Comparison of ENCODE assay signal across 18 mouse cellular contexts in genomic region chr5:118967718-118968117, GRCm38 (mm10).
DNase-seq lines count a peak whose midpoint lies in the region; ATAC-seq and TF ChIP-seq lines count a peak whose summit lies in the region.
"Had no signal": no experiment of that assay in that cellular context is flagged by ENCODE, and none has a peak within 500 bp of the region (broad histone marks: within the 10 kb centered on the region; RNA-seq: fewer than 3 reads in every experiment).

No protein-coding gene starts in this region.

- TF ChIP-seq EP300 in stomach, postnatal 0 days (optimal IDR thresholded peaks at IDR 0.05), result no peak

- H3K9me3 ChIP-seq in heart, embryonic 10.5 days, result no peaks in the 10 kb centered on the region
- no peaks in the 10 kb centered on the region for H3K9me3 ChIP-seq in stomach, embryonic 14.5 days (ENCODE audit: control insufficient read depth, low read depth, low read length)
- no peaks in the 10 kb centered on the region for H3K9me3 ChIP-seq in stomach, postnatal 0 days (ENCODE audit: control insufficient read depth, low read length)
- no peaks in the 10 kb centered on the region for H3K9me3 ChIP-seq in kidney, postnatal 0 days (replicated peaks; ENCODE audit: low read length)
- H3K9me3 ChIP-seq in stomach, embryonic 16.5 days (replicated peaks; ENCODE audit: control insufficient read depth, low read length), result no peaks in the 10 kb centered on the region
- H3K9me3 ChIP-seq: forebrain, embryonic 13.5 days had no signal

- no peak for TF ChIP-seq CTCF in stomach, postnatal 0 days (IDR thresholded peaks at IDR 0.05; ENCODE audit: low read depth)
- TF ChIP-seq CTCF in kidney, postnatal 0 days (IDR thresholded peaks at IDR 0.05; ENCODE audit: low read depth), result no peak

- H3K4me3 ChIP-seq in heart, embryonic 10.5 days, result no peak overlapping the region
- no peak overlapping the region for H3K4me3 ChIP-seq in stomach, embryonic 14.5 days (ENCODE audit: low read depth, low read length)
- no peak overlapping the region for H3K4me3 ChIP-seq in stomach, postnatal 0 days (ENCODE audit: low read depth, low read length)
- no peak overlapping the region for H3K4me3 ChIP-seq in kidney, postnatal 0 days (replicated peaks; ENCODE audit: low read depth, low read length)
- no peak overlapping the region for H3K4me3 ChIP-seq in stomach, embryonic 16.5 days (replicated peaks; ENCODE audit: low read length)
- H3K4me3 ChIP-seq: embryonic facial prominence, embryonic 15.5 days; forebrain, embryonic 13.5 days had no signal

- H3K36me3 ChIP-seq in heart, embryonic 10.5 days, result no peaks in the 10 kb centered on the region
- no peaks in the 10 kb centered on the region for H3K36me3 ChIP-seq in stomach, embryonic 14.5 days (ENCODE audit: control insufficient read depth, insufficient read depth, low read length)
- no peaks in the 10 kb centered on the region for H3K36me3 ChIP-seq in stomach, postnatal 0 days (ENCODE audit: control insufficient read depth, insufficient read depth, low read length)
- H3K36me3 ChIP-seq in kidney, postnatal 0 days (ENCODE audit: insufficient read depth, low read length), result no peaks in the 10 kb centered on the region
- H3K36me3 ChIP-seq in stomach, embryonic 16.5 days (ENCODE audit: control insufficient read depth, insufficient read depth, low read length), result no peaks in the 10 kb centered on the region
- H3K36me3 ChIP-seq: embryonic facial prominence, embryonic 15.5 days had no signal

- 73% methylated on average over 11 of the region's 11 CpGs for WGBS in heart, embryonic 10.5 days
- 32% methylated on average over 11 of the region's 11 CpGs for WGBS in stomach, embryonic 14.5 days
- 41% methylated on average over 11 of the region's 11 CpGs for WGBS in stomach, postnatal 0 days
- WGBS in kidney, postnatal 0 days, result 23% methylated on average over 11 of the region's 11 CpGs
- 38% methylated on average over 11 of the region's 11 CpGs for WGBS in stomach, embryonic 16.5 days

- H3K4me2 ChIP-seq in stomach, embryonic 14.5 days (replicated peaks; ENCODE audit: low read depth, low read length), result no peak overlapping the region
- no peak overlapping the region for H3K4me2 ChIP-seq in stomach, postnatal 0 days (replicated peaks; ENCODE audit: low read depth)
- no peak overlapping the region for H3K4me2 ChIP-seq in kidney, postnatal 0 days (ENCODE audit: low read length)
- H3K4me2 ChIP-seq in stomach, embryonic 16.5 days (ENCODE audit: low read depth, low read length), result no peak overlapping the region
- H3K4me2 ChIP-seq: embryonic facial prominence, embryonic 15.5 days; forebrain, embryonic 13.5 days had no signal

- peak; percentile 97 for DNase-seq in heart, adult 11 months
- no peak for DNase-seq in heart, embryonic 10.5 days (ENCODE audit: low spot score)
- DNase-seq in stomach, postnatal 0 days (ENCODE audit: low spot score), result no peak
- DNase-seq in kidney, postnatal 0 days (ENCODE audit: low spot score), result peak; percentile 87
- DNase-seq in spleen, postnatal 4 days (ENCODE audit: low spot score in 2 of 2), result no peak
- DNase-seq in testis, postnatal 14 days (ENCODE audit: low spot score), result no peak
- DNase-seq: B cell, adult 2 months; cerebellum, postnatal 36 days; liver; lung, adult 18-20 months; midbrain, embryonic 14.5 days; right cerebral cortex, adult 18-20 months; thymus, adult 2 months had no signal

- H3K27me3 ChIP-seq in heart, embryonic 10.5 days (ENCODE audit: insufficient read depth, poor library complexity, severe bottlenecking), result peaks cover 4% of the 10 kb centered on the region; the same call in 1 of the 2 replicates
- H3K27me3 ChIP-seq in stomach, embryonic 14.5 days (ENCODE audit: control insufficient read depth, insufficient read depth, low read length), result no peaks in the 10 kb centered on the region
- no peaks in the 10 kb centered on the region for H3K27me3 ChIP-seq in stomach, postnatal 0 days (ENCODE audit: control insufficient read depth, insufficient read depth, low read length)
- no peaks in the 10 kb centered on the region for H3K27me3 ChIP-seq in kidney, postnatal 0 days (ENCODE audit: insufficient read depth, low read length)
- H3K27me3 ChIP-seq in stomach, embryonic 16.5 days (ENCODE audit: control insufficient read depth, insufficient read depth, low read length), result no peaks in the 10 kb centered on the region
- H3K27me3 ChIP-seq: embryonic facial prominence, embryonic 15.5 days; forebrain, embryonic 13.5 days had no signal

- H3K9ac ChIP-seq in stomach, embryonic 14.5 days (replicated peaks; ENCODE audit: low read depth, low read length), result no peak overlapping the region
- H3K9ac ChIP-seq in stomach, postnatal 0 days (ENCODE audit: low read length), result no peak overlapping the region
- H3K9ac ChIP-seq in kidney, postnatal 0 days (ENCODE audit: low read depth, low read length), result no peak overlapping the region
- no peak overlapping the region for H3K9ac ChIP-seq in stomach, embryonic 16.5 days (ENCODE audit: low read length)
- H3K9ac ChIP-seq: embryonic facial prominence, embryonic 15.5 days; forebrain, embryonic 13.5 days had no signal

- peaks cover 3% of the 10 kb centered on the region; the same call in 1 of the 2 replicates for H3K4me1 ChIP-seq in heart, embryonic 10.5 days
- peaks cover 6% of the 10 kb centered on the region; the same call in 1 of the 2 replicates for H3K4me1 ChIP-seq in stomach, embryonic 14.5 days (ENCODE audit: control insufficient read depth, insufficient read depth, low read length)
- H3K4me1 ChIP-seq in stomach, postnatal 0 days (replicated peaks; ENCODE audit: control insufficient read depth, insufficient read depth), result no peaks in the 10 kb centered on the region
- H3K4me1 ChIP-seq in kidney, postnatal 0 days (replicated peaks; ENCODE audit: insufficient read depth, low read length), result no peaks in the 10 kb centered on the region
- H3K4me1 ChIP-seq in stomach, embryonic 16.5 days (ENCODE audit: control insufficient read depth, insufficient read depth, low read length), result no peaks in the 10 kb centered on the region
- H3K4me1 ChIP-seq: embryonic facial prominence, embryonic 15.5 days; forebrain, embryonic 13.5 days had no signal

- no peak overlapping the region for H3K27ac ChIP-seq in heart, embryonic 10.5 days
- no peak overlapping the region for H3K27ac ChIP-seq in stomach, embryonic 14.5 days (ENCODE audit: low read length)
- no peak overlapping the region for H3K27ac ChIP-seq in stomach, postnatal 0 days (replicated peaks)
- H3K27ac ChIP-seq in kidney, postnatal 0 days, result peak overlapping the region; percentile 56
- H3K27ac ChIP-seq in stomach, embryonic 16.5 days (ENCODE audit: low read length), result no peak overlapping the region; the same call in 1 of the 2 replicates
- H3K27ac ChIP-seq: embryonic facial prominence, embryonic 15.5 days; forebrain, embryonic 13.5 days had no signal

- peak; percentile 46; the same call in 1 of the 2 replicates for ATAC-seq in stomach, embryonic 14.5 days (ENCODE audit: insufficient number of reproducible peaks, insufficient read depth, low FRiP score, low read depth)
- ATAC-seq in stomach, postnatal 0 days (ENCODE audit: low FRiP score, low TSS enrichment), result no peak
- ATAC-seq in kidney, postnatal 0 days (replicated peaks; ENCODE audit: low FRiP score, low read depth), result 0 out of 2 replicates have a peak, but pooled peaks have one; percentile 29
- peak; percentile 17; the same call in 1 of the 2 replicates for ATAC-seq in stomach, embryonic 16.5 days (ENCODE audit: insufficient read depth, low FRiP score)
- ATAC-seq: forebrain, embryonic 13.5 days; Patski had no signal

Comparison
In these comparisons a context has a peak if more than half of its experiments do, and no peak if none do; other contexts are left out.
1. DNase-seq: peak in heart, adult 11 months (single experiment) and kidney, postnatal 0 days (single experiment); none in heart, embryonic 10.5 days (single experiment), stomach, postnatal 0 days (single experiment), spleen, postnatal 4 days (0 of 2) and testis, postnatal 14 days (single experiment).